Mouse (Mus musculus): ENCODE measurements around the gene 1810009A15Rik.
"Not testable (repeated sequence)": the region's sequence is repeated elsewhere in the genome, so short reads cannot be mapped to it uniquely, and the experiment has no call there.

The 1810009A15Rik gene

GRCm38 (mm10) chr19:8880311-8881033, 8.2 kb upstream of the 1810009A15Rik start, which contains the start of gene Uqcc3:
TSS of gene Uqcc3 (minus strand) at chr19:8880923.
- peak; percentile 90 for DNase-seq

GRCm38 (mm10) chr19:8881034-8881392, 7.6 kb upstream of the 1810009A15Rik start:
- no peak for DNase-seq

- DNase-seq = no peak
These were observed 5.0 kb upstream of the 1810009A15Rik start, which contains the start of the genes Lbhd1 and Gm49403 for GRCm38 (mm10) chr19:8883616-8884015. TSS of gene Lbhd1 (plus strand) at chr19:8883732. TSS of gene Gm49403 (plus strand) at chr19:8883930.

GRCm38 (mm10) chr19:8886916-8887584, 1.6 kb upstream of the 1810009A15Rik start:
- no peak for DNase-seq

- no peak for DNase-seq
These were observed 829 bp upstream of the 1810009A15Rik start for GRCm38 (mm10) chr19:8887585-8888463.

GRCm38 (mm10) chr19:8892829-8893766, 4.4 kb downstream of the 1810009A15Rik start, which contains the start of gene Ints5:
TSS of gene Ints5 (plus strand) at chr19:8893005.
- DNase-seq = peak; percentile 86

GRCm38 (mm10) chr19:8895397-8895960, 6.8 kb downstream of the 1810009A15Rik start:
- no peak for DNase-seq

DNA sequence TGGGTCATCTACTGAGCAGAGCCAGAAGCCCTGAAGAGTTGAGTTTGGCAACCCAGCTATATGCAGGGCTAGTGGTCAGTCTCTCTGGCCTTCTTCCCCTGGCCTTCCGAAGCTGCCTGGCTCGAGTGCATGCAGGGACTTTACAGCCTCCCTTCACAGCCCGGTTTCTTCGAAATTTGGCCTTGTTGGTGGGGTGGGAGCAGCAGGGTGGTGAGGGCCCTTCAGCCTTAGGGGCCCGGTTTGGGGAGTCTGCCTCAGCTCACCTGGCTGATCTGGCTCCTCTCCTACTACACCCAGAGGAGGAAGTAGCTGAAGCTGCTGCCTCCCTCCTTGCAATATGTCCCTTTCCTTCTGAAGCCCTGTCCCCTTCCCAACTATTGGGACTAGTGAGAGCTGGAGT, 7.6 kb downstream of the 1810009A15Rik start:
- DNase-seq = not testable (repeated sequence)

- peak; percentile 50 for DNase-seq
These were observed 8.7 kb downstream of the 1810009A15Rik start for GRCm38 (mm10) chr19:8897211-8897864.

DNA sequence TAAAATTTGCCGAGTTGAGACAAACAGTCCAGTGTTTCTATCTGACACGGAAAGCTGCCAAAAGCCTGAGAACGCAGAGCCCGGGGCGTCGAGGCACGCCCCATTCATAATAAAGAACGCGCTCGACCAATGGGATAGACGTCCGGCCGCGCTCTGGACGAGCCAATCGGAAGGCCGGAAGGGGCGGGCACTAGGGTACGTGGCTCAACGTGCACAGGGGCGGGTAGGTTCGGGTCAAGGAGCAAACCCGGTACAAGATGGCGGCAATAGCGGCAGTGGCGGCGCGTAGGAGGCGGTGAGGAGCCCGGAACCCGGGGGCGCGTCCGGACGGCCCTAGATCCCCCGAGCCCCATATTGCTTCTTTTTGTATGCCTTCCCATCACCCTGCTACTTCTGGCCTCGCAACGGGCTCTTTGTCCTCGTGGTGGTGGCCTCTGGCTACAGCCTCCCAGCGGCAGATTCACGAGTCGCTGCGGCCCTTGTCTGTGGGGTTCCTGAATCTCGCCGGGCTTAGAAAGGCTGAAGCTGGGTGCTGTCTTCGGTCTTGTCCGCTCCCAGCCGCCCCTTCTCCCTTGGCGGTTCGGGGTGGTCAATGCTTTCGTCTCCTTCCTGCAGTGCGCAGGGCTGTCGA, 9.3 kb downstream of the 1810009A15Rik start, which contains the start of gene Ganab:
Gene Ganab, plus strand, starts transcription at position 207 of the 631 bp plus-strand sequence.
- DNase-seq = peak; percentile 95

DNA sequence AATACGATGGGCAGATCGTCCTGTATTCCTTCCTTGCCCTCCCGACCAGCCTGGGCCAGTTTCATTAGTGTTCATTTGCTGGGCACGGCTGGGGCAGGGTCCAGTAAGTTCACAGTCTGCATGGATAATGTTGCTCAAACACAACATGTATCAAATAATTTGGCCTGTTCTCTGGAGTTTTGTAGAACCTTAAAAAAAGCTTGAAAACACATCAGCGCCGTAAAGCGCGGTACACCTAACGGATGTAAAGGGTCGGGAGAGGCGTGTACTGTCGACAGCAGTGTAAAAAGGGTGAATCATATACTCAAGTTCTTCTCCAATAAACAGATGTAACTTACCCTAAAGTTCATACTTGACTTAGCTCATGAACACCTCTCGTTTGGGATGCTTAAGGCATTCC, 9.9 kb downstream of the 1810009A15Rik start:
- DNase-seq = no peak

GRCm38 (mm10) chr19:8899079-8899478, 10.4 kb downstream of the 1810009A15Rik start:
- no peak for DNase-seq

DNA sequence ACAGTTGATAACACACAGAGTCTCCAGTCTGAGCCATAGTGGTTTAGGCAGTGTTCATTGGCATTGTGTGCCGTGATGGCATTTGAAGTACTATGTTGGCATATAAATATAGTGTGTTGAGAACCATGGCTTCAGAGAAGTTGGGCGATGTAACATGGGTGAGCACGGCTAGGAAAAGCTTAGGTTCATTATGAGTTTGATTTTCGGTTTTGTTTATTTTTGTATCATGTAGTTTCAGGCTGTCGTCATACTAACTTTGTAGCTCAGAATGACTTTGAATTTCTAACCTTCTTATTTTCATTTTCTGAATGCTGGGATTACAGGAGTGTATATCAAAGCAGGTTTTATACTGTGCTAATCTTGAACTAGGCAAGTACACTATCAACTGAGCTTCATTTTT, 14.8 kb downstream of the 1810009A15Rik start:
- no peak for DNase-seq

- no peak for DNase-seq
These were observed 19.9 kb downstream of the 1810009A15Rik start for GRCm38 (mm10) chr19:8908531-8908930.

GRCm38 (mm10) chr19:8911810-8912209, 23.2 kb downstream of the 1810009A15Rik start:
- no peak for DNase-seq

- DNase-seq = no peak
These were observed 25.6 kb downstream of the 1810009A15Rik start for GRCm38 (mm10) chr19:8914212-8914611.

GRCm38 (mm10) chr19:8919000-8919399, 30.3 kb downstream of the 1810009A15Rik start:
- DNase-seq = no peak

DNA sequence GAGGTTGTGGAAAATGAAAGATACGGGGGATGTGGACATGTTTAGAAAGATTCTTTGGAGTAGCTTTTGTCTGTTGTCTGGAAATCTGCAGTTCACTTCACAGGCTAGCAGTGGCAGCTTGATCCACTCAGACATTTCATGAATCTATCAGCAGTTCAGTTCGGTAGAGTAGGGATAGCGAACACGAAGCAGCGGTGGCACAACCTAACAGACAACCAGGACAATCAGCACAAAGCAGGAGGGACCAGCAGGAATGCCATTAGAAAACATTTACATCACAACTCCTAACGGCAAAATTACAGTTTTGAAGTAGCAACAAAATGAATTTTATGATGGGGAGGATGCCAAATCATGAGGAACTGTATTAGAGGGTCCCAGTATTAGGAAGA, 31.0 kb downstream of the 1810009A15Rik start:
- DNase-seq = no peak

DNA sequence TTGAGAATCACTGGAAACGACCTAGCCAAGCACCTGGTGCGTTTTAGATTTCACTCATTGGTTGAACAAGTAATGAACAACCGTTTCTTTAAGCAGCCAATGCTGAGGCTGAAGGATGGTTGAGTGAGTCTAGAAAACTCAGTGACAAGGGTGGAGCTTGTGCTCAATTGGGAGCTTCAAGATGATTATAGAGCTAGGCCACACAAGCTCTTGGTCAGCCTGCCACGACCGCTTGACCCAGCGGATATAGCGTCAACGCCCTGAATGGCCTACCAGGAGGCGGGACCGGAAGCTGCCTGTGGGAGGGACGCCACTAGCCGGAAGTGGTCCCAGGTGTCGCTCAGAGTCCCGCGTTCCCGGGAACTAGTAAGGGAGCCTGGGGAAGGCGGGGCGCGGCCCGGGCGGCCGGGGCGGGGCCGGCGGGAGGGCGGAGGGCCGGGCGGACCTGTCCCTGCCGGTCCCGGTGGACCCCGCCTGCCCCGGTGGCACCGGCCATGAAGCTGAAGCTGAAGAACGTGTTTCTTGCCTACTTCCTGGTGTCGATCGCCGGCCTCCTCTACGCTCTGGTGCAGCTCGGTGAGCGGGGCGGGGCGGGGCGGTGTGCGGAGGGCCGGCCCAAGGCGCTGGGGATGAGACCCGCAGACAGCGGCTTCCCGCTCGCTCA, 31.6 kb downstream of the 1810009A15Rik start, which contains the start of gene B3gat3:
Gene B3gat3, plus strand, starts transcription at position 302 of the 664 bp plus-strand sequence.
- peak; percentile 95 for DNase-seq

DNA sequence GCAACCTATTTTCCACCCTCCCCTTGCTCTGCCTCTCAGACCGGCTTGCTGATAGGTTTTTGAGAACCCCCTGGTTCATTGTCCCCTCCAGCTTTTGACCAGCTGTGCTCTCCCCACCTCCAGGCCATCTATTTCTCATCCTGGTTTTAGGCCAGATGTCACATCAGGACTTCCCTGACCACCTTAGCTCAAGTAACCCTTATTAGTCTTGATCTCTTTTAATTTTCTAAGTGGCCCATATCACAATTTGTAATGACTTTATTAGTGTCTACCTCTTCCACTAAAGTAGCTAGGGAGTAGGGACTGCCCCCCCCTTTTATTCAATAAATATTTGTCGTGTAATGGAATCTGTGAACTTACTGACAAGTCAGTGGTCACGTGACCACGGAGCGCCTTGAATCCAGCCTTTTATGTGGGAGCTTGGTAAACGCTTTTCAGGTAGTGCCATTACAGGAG, 32.2 kb downstream of the 1810009A15Rik start:
- DNase-seq = peak; percentile 34
